Mouse (Mus musculus) CH12.LX (cell line): ENCODE measurements around the gene Mef2a. TPM values are rescaled to one million over a fixed set of nuclear protein-coding genes. Genes with fewer than 3 reads are reported as not detected.

Source experiments
- DNase-seq: peaks from one replicate; pipeline ENCODE4 v3.0.0-alpha.2; 2013; ENCODE audit errors: extremely low read depth
- H3K27ac ChIP-seq: 2 replicates; pipeline ENCODE4 v1.5.1; 2012; ENCODE audit warnings: low read depth, mild to moderate bottlenecking, control low read depth, moderate library complexity; ENCODE audit not compliant: insufficient read depth
- H3K27me3 ChIP-seq: replicated peaks from 2 replicates; pipeline ENCODE3; 2012; ENCODE audit warnings: inconsistent platforms
- H3K36me3 ChIP-seq, 2 experiments: replicated peaks in 1 of 2; 2 replicates each; pipeline versions ENCODE3 to v1.6.1; 2012; ENCODE audit warnings: inconsistent platforms in 1 of 2, low read length in 1 of 2, mild to moderate bottlenecking in 1 of 2, mixed read lengths in 1 of 2, moderate library complexity in 1 of 2; ENCODE audit not compliant: control insufficient read depth in 1 of 2, insufficient read depth in 1 of 2
- H3K4me1 ChIP-seq, 2 experiments: 2 replicates each; pipeline ENCODE4 v1.6.1; 2012; ENCODE audit warnings: inconsistent platforms in 1 of 2, moderate library complexity in 1 of 2; ENCODE audit not compliant: insufficient read depth in 2 of 2, control insufficient read depth in 1 of 2
- H3K4me2 ChIP-seq: 2 replicates; pipeline ENCODE4 v1.6.1; 2012; ENCODE audit warnings: low read depth, mild to moderate bottlenecking, control low read depth; ENCODE audit not compliant: poor library complexity, insufficient read depth, severe bottlenecking
- H3K4me3 ChIP-seq, 3 experiments: fragments of 150-350 bp in 1 of 3; sonication (generic) in 1 of 3; replicated peaks in 1 of 3; 2 replicates each; pipeline versions ENCODE3 to v1.5.1; 2011 to 2012; ENCODE audit warnings: low read depth in 2 of 3, low read length in 2 of 3, mild to moderate bottlenecking in 2 of 3, moderate library complexity in 2 of 3, control low read depth in 1 of 3, improper control_type of control experiment in 1 of 3, inconsistent platforms in 1 of 3, mixed read lengths in 1 of 3; ENCODE audit not compliant: poor library complexity in 1 of 3
- H3K79me2 ChIP-seq: replicated peaks from 2 replicates; pipeline ENCODE4 v1.6.1; 2012; ENCODE audit warnings: mild to moderate bottlenecking, moderate library complexity; ENCODE audit not compliant: control insufficient read depth, poor library complexity, insufficient read depth, severe bottlenecking; ENCODE audit errors: extremely low read depth
- H3K9ac ChIP-seq: 2 replicates; pipeline ENCODE4 v1.6.1; 2012; ENCODE audit warnings: low read depth, mild to moderate bottlenecking, control low read depth, moderate library complexity; ENCODE audit not compliant: insufficient read depth
- H3K9me3 ChIP-seq: replicated peaks from 2 replicates; pipeline ENCODE3; 2012; ENCODE audit warnings: low read length, inconsistent platforms, mixed read lengths
- BHLHE40 ChIP-seq: IDR thresholded peaks from 2 replicates; pipeline ENCODE4 v1.6.1; 2011; ENCODE audit warnings: mild to moderate bottlenecking, low read depth, low read length, improper control_type of control experiment
- CHD1 ChIP-seq: IDR thresholded peaks from 2 replicates; pipeline ENCODE4 v1.6.1; 2012; ENCODE audit warnings: low read depth, low read length, improper control_type of control experiment, inconsistent platforms
- CHD2 ChIP-seq: IDR thresholded peaks from 2 replicates; pipeline ENCODE4 v1.6.1; 2011; ENCODE audit warnings: low read length, improper control_type of control experiment
- CTCF ChIP-seq, 2 experiments: IDR thresholded peaks in 1 of 2; conservative IDR thresholded peaks in 1 of 2; 2 replicates each; pipeline ENCODE4 v1.5.1; 2011 to 2012; ENCODE audit warnings: low read depth in 2 of 2, low read length in 2 of 2, improper control_type of control experiment in 1 of 2, inconsistent platforms in 1 of 2, mild to moderate bottlenecking in 1 of 2, moderate library complexity in 1 of 2
- EP300 ChIP-seq: IDR thresholded peaks from 2 replicates; pipeline ENCODE4 v1.6.1; 2011; ENCODE audit warnings: low read length, improper control_type of control experiment
- GABPA ChIP-seq: IDR thresholded peaks from 2 replicates; pipeline ENCODE4 v1.6.1; 2012; ENCODE audit warnings: low read depth, low read length, improper control_type of control experiment, inconsistent platforms; ENCODE audit not compliant: insufficient replicate concordance
- HCFC1 ChIP-seq: IDR thresholded peaks from 2 replicates; pipeline ENCODE4 v1.6.1; 2012; ENCODE audit warnings: low read depth, mild to moderate bottlenecking, inconsistent platforms, low read length, improper control_type of control experiment
- IRF4 ChIP-seq: IDR thresholded peaks from 2 replicates; pipeline ENCODE4 v1.6.1; 2014; ENCODE audit warnings: low read depth, mild to moderate bottlenecking, inconsistent platforms, low read length, improper control_type of control experiment
- JUN ChIP-seq: IDR thresholded peaks from 2 replicates; pipeline ENCODE4 v1.6.1; 2011; ENCODE audit warnings: low read depth, mild to moderate bottlenecking, low read length, improper control_type of control experiment, moderate library complexity; ENCODE audit not compliant: insufficient read depth
- JUND ChIP-seq: conservative IDR thresholded peaks from 2 replicates; pipeline ENCODE4 v1.6.1; 2011; ENCODE audit warnings: low read depth, low read length, improper control_type of control experiment
- MAFK ChIP-seq: IDR thresholded peaks from 2 replicates; pipeline ENCODE4 v1.6.1; 2011; ENCODE audit warnings: low read length, improper control_type of control experiment; ENCODE audit not compliant: insufficient replicate concordance
- MAX ChIP-seq: IDR thresholded peaks from 2 replicates; pipeline ENCODE4 v1.6.1; 2011; ENCODE audit warnings: low read length, improper control_type of control experiment
- MAZ ChIP-seq: IDR thresholded peaks from 2 replicates; pipeline ENCODE4 v1.6.1; 2012; ENCODE audit warnings: low read depth, mild to moderate bottlenecking, inconsistent platforms, low read length, improper control_type of control experiment, moderate library complexity
- MEF2A ChIP-seq: IDR thresholded peaks from 2 replicates; pipeline ENCODE4 v1.6.1; 2014; ENCODE audit warnings: low read depth, mild to moderate bottlenecking, inconsistent platforms, low read length, improper control_type of control experiment, borderline replicate concordance
- MYC ChIP-seq: IDR thresholded peaks from 2 replicates; pipeline ENCODE4 v1.6.1; 2011; ENCODE audit warnings: low read depth, mild to moderate bottlenecking, improper control_type of control experiment, low read length
- PAX5 ChIP-seq: IDR thresholded peaks from 2 replicates; pipeline ENCODE4 v1.6.1; 2012; ENCODE audit warnings: low read length, inconsistent platforms, mixed read lengths
- POLR2A ChIP-seq: IDR thresholded peaks from 2 replicates; pipeline ENCODE4 v1.6.1; 2011; ENCODE audit warnings: low read depth, mild to moderate bottlenecking, improper control_type of control experiment, low read length
- POLR2AphosphoS2 ChIP-seq: IDR thresholded peaks from 2 replicates; pipeline ENCODE4 v1.6.1; 2011; ENCODE audit warnings: low read depth, low read length, improper control_type of control experiment
- RCOR1 ChIP-seq: conservative IDR thresholded peaks from 2 replicates; pipeline ENCODE4 v1.6.1; 2012; ENCODE audit warnings: low read depth, mild to moderate bottlenecking, inconsistent platforms, low read length, improper control_type of control experiment
- TBP ChIP-seq: conservative IDR thresholded peaks from 2 replicates; pipeline ENCODE4 v1.6.1; 2011; ENCODE audit warnings: low read depth, low read length, improper control_type of control experiment
- TCF12 ChIP-seq: IDR thresholded peaks from 2 replicates; pipeline ENCODE4 v1.6.1; 2014; ENCODE audit warnings: low read depth, mild to moderate bottlenecking, inconsistent platforms, low read length, improper control_type of control experiment
- UBTF ChIP-seq: IDR thresholded peaks from 2 replicates; pipeline ENCODE4 v1.6.1; 2012; ENCODE audit warnings: low read depth, mild to moderate bottlenecking, inconsistent platforms, low read length, improper control_type of control experiment, moderate library complexity
- USF2 ChIP-seq: conservative IDR thresholded peaks from 2 replicates; pipeline ENCODE4 v1.6.1; 2011; ENCODE audit warnings: low read depth, low read length, improper control_type of control experiment
- ZC3H11A ChIP-seq: IDR thresholded peaks from 2 replicates; pipeline ENCODE4 v1.6.1; 2012; ENCODE audit warnings: low read depth, mild to moderate bottlenecking, inconsistent platforms, low read length, improper control_type of control experiment
- ZMIZ1 ChIP-seq: IDR thresholded peaks from 2 replicates; pipeline ENCODE4 v1.6.1; 2012; ENCODE audit warnings: low read depth, mild to moderate bottlenecking, inconsistent platforms, low read length, improper control_type of control experiment
- dilution Hi-C: fragments of 300-500 bp; cut with MboI; formaldehyde crosslinking; loops from 2 replicates; pipeline ENCODE4 v1.14.3; 2020; ENCODE audit warnings: low sequenced_read_pairs; ENCODE audit not compliant: extremely low pct_unique_long_range_greater_than_20kb, extremely low pct_ligation_motif_present
- in situ Hi-C: fragments of 300-500 bp; cut with MboI; formaldehyde crosslinking; loops from 3 replicates; pipeline ENCODE4 v1.14.3; 2019; ENCODE audit warnings: low sequenced_read_pairs, low pct_ligation_motif_present, low pct_unique_long_range_greater_than_20kb, mixed read lengths
- polyA plus RNA-seq: library from polyadenylated mRNA; unstranded; fragments of >175 nt; gene quantifications from 2 replicates; pipeline ENCODE4 v1.2.1, GENCODE M21; 2012; ENCODE audit warnings: low read depth; ENCODE audit not compliant: insufficient read length
- total RNA-seq, 2 experiments: library from RNA; depleted of rRNA; stranded (reverse); fragments of 300-350 nt in 1 of 2; fragments of >200 nt in 1 of 2; gene quantifications; 2 replicates each; pipeline ENCODE4 v1.2.3; 2012 to 2014

Gene Mef2a
- total and polyA plus RNA-seq, 3 experiments = 40.1 to 100 (median 42.2) TPM

GRCm38 (mm10) chr7:67342067-67342625 lies 30.5 kb downstream of the Mef2a start:
- Histone ChIP-seq H3K36me3 (peaks cover 6 to 39% of the 10 kb centered on the region in 2 experiments), H3K79me2 (peaks cover 43% of the 10 kb centered on the region), H3K27me3 (no peaks in the 10 kb centered on the region), H3K4me1 (peaks cover 6 to 50% of the 10 kb centered on the region in 2 experiments), H3K27ac (peak overlapping the region; percentile 73; the same call in 1 of the 2 replicates), H3K9me3 (no peaks in the 10 kb centered on the region), H3K9ac (peak overlapping the region; percentile 67), H3K4me2 (peak overlapping the region; percentile 34; the same call in 1 of the 2 replicates), H3K4me3 (no peak overlapping the region)
- peak; percentile 89 for DNase-seq
- dilution Hi-C loops (no loop called here), in situ Hi-C loops (no loop called here)
- 0 out of 2 replicates have a peak, but pooled peaks have one; percentile 5 for TF ChIP-seq JUND
- TF ChIP-seq MYC = 0 out of 2 replicates have a peak, but pooled peaks have one; percentile 17
- peak; percentile 99 for TF ChIP-seq MAFK
- peak; percentile 68 for TF ChIP-seq HCFC1
- TF ChIP-seq ZC3H11A = peak; percentile 55
- TF ChIP-seq TCF12 = 0 out of 2 replicates have a peak, but pooled peaks have one; percentile 22
- peak; percentile 84 for TF ChIP-seq TBP
- TF ChIP-seq MAZ = peak; percentile 68; the same call in 1 of the 2 replicates
- TF ChIP-seq POLR2A = peak; percentile 68
- TF ChIP-seq MEF2A = 0 out of 2 replicates have a peak, but pooled peaks have one; percentile 10
- TF ChIP-seq USF2 = no peak
- TF ChIP-seq POLR2AphosphoS2 = peak; percentile 49; the same call in 1 of the 2 replicates
- 0 out of 2 replicates have a peak, but pooled peaks have one; percentile 38 for TF ChIP-seq CHD1
- TF ChIP-seq ZMIZ1 = peak; percentile 70
- TF ChIP-seq CHD2 = no peak
- TF ChIP-seq GABPA = peak; percentile 40; the same call in 1 of the 2 replicates
- no peak for TF ChIP-seq IRF4
- no peak for TF ChIP-seq JUN

GRCm38 (mm10) chr7:67320359-67320758 lies 52.3 kb downstream of the Mef2a start:
- TF ChIP-seq RCOR1 = peak; percentile 37; the same call in 1 of the 2 replicates
- peak; percentile 71 for TF ChIP-seq JUN
- peak; percentile 82 for TF ChIP-seq EP300
- peak; percentile 79 for TF ChIP-seq MYC
- TF ChIP-seq MAX = peak; percentile 21; the same call in 1 of the 2 replicates
- TF ChIP-seq MEF2A = peak; percentile 68; the same call in 1 of the 2 replicates
- TF ChIP-seq IRF4 = peak; percentile 86
- no peak for TF ChIP-seq PAX5
- peak; percentile 82 for TF ChIP-seq JUND
- peak; percentile 54; the same call in 1 of the 2 replicates for TF ChIP-seq BHLHE40
- 0 out of 2 replicates have a peak, but pooled peaks have one; percentile 24 for TF ChIP-seq MAFK
- TF ChIP-seq HCFC1 = no peak
- TF ChIP-seq CTCF (conservative IDR thresholded peaks at IDR 0.05 in 1 of 2, IDR thresholded peaks at IDR 0.05 in 1 of 2; ENCODE audit: low read depth in 2 of 2, low read length in 2 of 2) = no peak
- TF ChIP-seq UBTF = no peak
- TF ChIP-seq, all 38 proteins: peak for 10
- H3K9ac ChIP-seq = no peak overlapping the region
- H3K27ac ChIP-seq = peak overlapping the region; percentile 45
- no peaks in the 10 kb centered on the region for H3K9me3 ChIP-seq
- H3K36me3 ChIP-seq = peaks cover 5 to 25% of the 10 kb centered on the region in 2 experiments
- in situ Hi-C loops (no loop called here), dilution Hi-C loops (no loop called here)
- no peak overlapping the region for H3K4me3 ChIP-seq
- H3K4me2 ChIP-seq = no peak overlapping the region
- peak; percentile 49 for DNase-seq
- H3K4me1 ChIP-seq = peaks cover 6 to 28% of the 10 kb centered on the region in 2 experiments; a peak in 3 of 4 replicates
- H3K79me2 ChIP-seq = peaks cover 49% of the 10 kb centered on the region
- no peaks in the 10 kb centered on the region for H3K27me3 ChIP-seq
